Mouse (Mus musculus) embryonic facial prominence, embryonic 14.5 days (tissue): ENCODE measurements around the gene Hsph1. TPM values are rescaled to one million over a fixed set of nuclear protein-coding genes. Genes with fewer than 3 reads are reported as not detected.
A peak's percentile ranks its signal among the peaks of the same experiment; 100 is the strongest.

ENCODE experiments used
- ATAC-seq: fragments of 200-750 bp; cut with Nextera tagmentation; 2 replicates; pipeline ENCODE4 v1.8.0; 2017; ENCODE audit warnings: low read depth, moderate number of reproducible peaks, moderate TSS enrichment
- DNase-seq: peaks from one replicate; pipeline ENCODE4 v3.0.0-alpha.2; 2015; ENCODE audit warnings: low spot score
- H3K27ac ChIP-seq: fragments of 300-500 bp; sonication (generic); replicated peaks from 2 replicates; pipeline ENCODE4 v1.5.1; 2014; ENCODE audit warnings: low read depth, mild to moderate bottlenecking, low read length, moderate library complexity
- H3K27me3 ChIP-seq: fragments of 300-500 bp; sonication (generic); replicated peaks from 2 replicates; pipeline ENCODE4 v1.6.1; 2014; ENCODE audit warnings: low read length; ENCODE audit not compliant: control insufficient read depth, insufficient read depth
- H3K36me3 ChIP-seq: fragments of 300-500 bp; sonication (generic); 2 replicates; pipeline ENCODE4 v1.6.1; 2014; ENCODE audit warnings: low read length, mixed read lengths; ENCODE audit not compliant: control insufficient read depth, insufficient read depth
- H3K4me1 ChIP-seq: fragments of 300-500 bp; sonication (generic); 2 replicates; pipeline ENCODE4 v1.6.1; 2014; ENCODE audit warnings: antibody characterized with exemption, low read length; ENCODE audit not compliant: control insufficient read depth, insufficient read depth
- H3K4me2 ChIP-seq: fragments of 300-500 bp; sonication (generic); 2 replicates; pipeline ENCODE4 v1.6.1; 2014; ENCODE audit warnings: low read depth, mild to moderate bottlenecking, low read length, moderate library complexity, mixed read lengths
- H3K4me3 ChIP-seq: fragments of 300-500 bp; sonication (generic); 2 replicates; pipeline ENCODE4 v1.5.1; 2014; ENCODE audit warnings: low read depth, mild to moderate bottlenecking, low read length
- H3K9ac ChIP-seq: fragments of 300-500 bp; sonication (generic); 2 replicates; pipeline ENCODE4 v1.6.1; 2014; ENCODE audit warnings: low read depth, mild to moderate bottlenecking, low read length, moderate library complexity, mixed read lengths
- H3K9me3 ChIP-seq: fragments of 300-500 bp; sonication (generic); 2 replicates; pipeline ENCODE4 v1.6.1; 2016; ENCODE audit warnings: low read length; ENCODE audit not compliant: control insufficient read depth
- WGBS: fragments of 180-500 bp; shearing (Covaris S2); extraction: QIAGEN DNeasy Blood & Tissue Kit; methylation state at CpG from one replicate; pipeline ENCODE4 v1.1.7; 2014; 5-methylcytosine and 5-hydroxymethylcytosine counted together
- polyA plus RNA-seq: library from polyadenylated mRNA; unstranded; fragments of >200 nt; fragmentation: Nextera tagmentation; extraction: Ambion mirVana; gene quantifications from 2 replicates; pipeline ENCODE4 v1.2.1, GENCODE M21; 2014

Hsph1 gene
- polyA plus RNA-seq, 1 experiment from 2014 or later, result 67.0 TPM

GRCm38 (mm10) chr5:149576977-149577376 is 59.2 kb downstream of the Hsph1 start:
- 48% methylated on average over 10 of the region's 10 CpGs for WGBS
- DNase-seq, result no peak

GRCm38 (mm10) chr5:149568993-149569392 is 67.2 kb downstream of the Hsph1 start:
- H3K4me1 ChIP-seq, result peaks cover 14% of the 10 kb centered on the region

More at GRCm38 (mm10) chr5:149576977-149577376, 59.2 kb downstream of the Hsph1 start:
- H3K9ac ChIP-seq, result no peak overlapping the region
- H3K4me1 ChIP-seq, result no peaks in the 10 kb centered on the region
- no peaks in the 10 kb centered on the region for H3K27me3 ChIP-seq
- no peaks in the 10 kb centered on the region for H3K9me3 ChIP-seq
- H3K27ac ChIP-seq, result no peak overlapping the region
- H3K36me3 ChIP-seq, result no peaks in the 10 kb centered on the region
- H3K4me3 ChIP-seq, result no peak overlapping the region
- H3K4me2 ChIP-seq, result no peak overlapping the region
- no peak for ATAC-seq

GRCm38 (mm10) chr5:149566957-149567356 is 69.2 kb downstream of the Hsph1 start:
- Histone ChIP-seq H3K4me1 (peaks cover 14% of the 10 kb centered on the region), H3K9ac (no peak overlapping the region), H3K27ac (no peak overlapping the region), H3K9me3 (no peaks in the 10 kb centered on the region), H3K36me3 (no peaks in the 10 kb centered on the region), H3K4me3 (no peak overlapping the region), H3K27me3 (no peaks in the 10 kb centered on the region), H3K4me2 (no peak overlapping the region)
- DNase-seq (peak; percentile 63), ATAC-seq (no peak)
- WGBS, result 60% methylated on average over 5 of the region's 5 CpGs

More at GRCm38 (mm10) chr5:149568993-149569392, 67.2 kb downstream of the Hsph1 start:
- ATAC-seq (0 out of 2 replicates have a peak, but pooled peaks have one; percentile 30), DNase-seq (peak; percentile 68)
- H3K4me2 ChIP-seq, result peak overlapping the region; percentile 26
- no peak overlapping the region for H3K27ac ChIP-seq
- H3K9me3 ChIP-seq, result no peaks in the 10 kb centered on the region
- H3K27me3 ChIP-seq, result no peaks in the 10 kb centered on the region
- no peaks in the 10 kb centered on the region for H3K36me3 ChIP-seq
- no peak overlapping the region for H3K4me3 ChIP-seq
- no peak overlapping the region for H3K9ac ChIP-seq
- 45% methylated on average over 13 of the region's 13 CpGs for WGBS

GRCm38 (mm10) chr5:149566026-149566425 is 70.2 kb downstream of the Hsph1 start:
- no peak overlapping the region for H3K27ac ChIP-seq
- no peak for ATAC-seq
- WGBS, result 37% methylated on average over 11 of the region's 11 CpGs
- no peak overlapping the region for H3K4me2 ChIP-seq
- no peak overlapping the region for H3K9ac ChIP-seq
- no peaks in the 10 kb centered on the region for H3K36me3 ChIP-seq
- no peak for DNase-seq
- no peak overlapping the region for H3K4me3 ChIP-seq
- no peaks in the 10 kb centered on the region for H3K9me3 ChIP-seq
- peaks cover 14% of the 10 kb centered on the region for H3K4me1 ChIP-seq
- H3K27me3 ChIP-seq, result no peaks in the 10 kb centered on the region

Other genes starting within 250 kb of the Hsph1 start
- 3.1 and 3.3 TPM in 2 replicates for gene Medag, start 224.6 kb downstream of the Hsph1 start, polyA plus RNA-seq
- 0.80 and 1.1 TPM in 2 replicates for gene Tex26, start 196.7 kb downstream of the Hsph1 start, polyA plus RNA-seq
- 0.47 and 0.72 TPM in 2 replicates for gene Wdr95, start 107.7 kb downstream of the Hsph1 start, polyA plus RNA-seq
- 13.1 and 15.4 TPM in 2 replicates for gene B3glct, start 41.9 kb upstream of the Hsph1 start, polyA plus RNA-seq